In the genomic region with DNA sequence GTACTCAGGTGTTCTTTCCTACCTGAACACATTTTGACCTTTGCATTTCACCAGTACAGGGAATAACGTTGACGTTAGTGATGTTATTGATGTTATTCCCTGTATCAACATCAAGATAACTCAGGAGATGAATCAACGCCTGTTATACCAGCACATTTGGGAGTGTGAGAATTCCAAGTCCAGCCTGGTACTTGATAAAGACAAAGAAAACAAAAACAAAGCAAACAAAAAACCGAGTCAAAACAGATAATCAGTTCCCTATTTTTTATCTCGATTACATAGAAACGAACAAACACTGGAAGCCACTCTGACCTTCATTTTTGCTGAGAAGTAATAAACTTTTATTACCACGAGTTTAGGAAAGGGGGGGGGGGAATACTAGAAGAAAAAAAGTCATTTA, we compare ENCODE assay signal across 8 mouse cellular contexts. TPM values are rescaled to one million over a fixed set of nuclear protein-coding genes. Genes with fewer than 3 reads are reported as not detected.
DNase-seq lines count a peak whose midpoint lies in the region; ATAC-seq and TF ChIP-seq lines count a peak whose summit lies in the region.

No protein-coding gene starts in this region.

- H3K4me3 ChIP-seq in heart, embryonic 13.5 days: peak overlapping the region; percentile 80
- H3K4me3 ChIP-seq in ES-E14 (ENCODE audit: insufficient read depth in 1 of 2, low read depth in 1 of 2, low read length in 2 of 2, poor library complexity in 1 of 2, severe bottlenecking in 1 of 2): peak overlapping the region; percentile 66 to 80
- peak overlapping the region; percentile 43 for H3K4me3 ChIP-seq in macrophage (ENCODE audit: inconsistent target)

- H3K27ac ChIP-seq in heart, embryonic 13.5 days (replicated peaks): peak overlapping the region; percentile 91; the same call in 1 of the 2 replicates
- H3K27ac ChIP-seq in ES-E14 (ENCODE audit: insufficient read depth, low read depth, low read length, poor library complexity, severe bottlenecking) (peak overlapping the region; percentile 98; the same call in 1 of the 2 replicates), macrophage (no peak overlapping the region)

- no peaks in the 10 kb centered on the region for H3K27me3 ChIP-seq in heart, embryonic 13.5 days (replicated peaks)

- in situ Hi-C loops in ES-E14 (cut with MboI; ENCODE audit: low sequenced_read_pairs in 2 of 2, unreplicated experiment in 2 of 2): no loop called here

- H3K36me3 ChIP-seq in heart, embryonic 13.5 days: peaks cover 5% of the 10 kb centered on the region
- H3K36me3 ChIP-seq in ES-E14 (ENCODE audit: control insufficient read depth, insufficient read depth, low read length, poor library complexity, severe bottlenecking): no peaks in the 10 kb centered on the region; the same call in 1 of the 2 replicates
- H3K36me3 ChIP-seq in macrophage (ENCODE audit: inconsistent target): no peaks in the 10 kb centered on the region

- ATAC-seq in heart, embryonic 13.5 days (ENCODE audit: extremely low read depth, insufficient number of reproducible peaks, low FRiP score, low TSS enrichment): no peak

- peak overlapping the region; percentile 84 for H3K4me2 ChIP-seq in heart, embryonic 13.5 days

- no peaks in the 10 kb centered on the region; the same call in 1 of the 2 replicates for H3K79me2 ChIP-seq in macrophage (ENCODE audit: inconsistent target)

- 40% methylated on average over 7 of the region's 7 CpGs for WGBS in heart, embryonic 13.5 days
- WGBS in macrophage (ENCODE audit: missing documents): 38% methylated on average over 7 of the region's 7 CpGs

- peak overlapping the region; percentile 95 for H3K9ac ChIP-seq in heart, embryonic 13.5 days
- peak overlapping the region; percentile 86; the same call in 1 of the 2 replicates for H3K9ac ChIP-seq in ES-E14 (ENCODE audit: insufficient read depth, low read depth, low read length, poor library complexity, severe bottlenecking)

- H3K9me3 ChIP-seq in heart, embryonic 13.5 days: no peaks in the 10 kb centered on the region
- H3K9me3 ChIP-seq in ES-E14 (ENCODE audit: control insufficient read depth, insufficient read depth, low read depth, low read length): no peaks in the 10 kb centered on the region

- no peak for DNase-seq in heart, adult 11 months
- no peak for DNase-seq in ES-E14 (ENCODE audit: low read depth, low spot score)
- peak; percentile 4 for DNase-seq in forelimb bud, embryonic 11.5 days (ENCODE audit: low read depth, low spot score)
- DNase-seq in adrenal gland, postnatal 36 days: no peak
- no peak for DNase-seq in cerebellum, postnatal 25 days
- DNase-seq in kidney, postnatal 10 days: no peak

- H3K4me1 ChIP-seq in heart, embryonic 13.5 days: peaks cover 6% of the 10 kb centered on the region
- H3K4me1 ChIP-seq in ES-E14 (ENCODE audit: control insufficient read depth in 2 of 2, insufficient read depth in 2 of 2, low read length in 2 of 2, poor library complexity in 1 of 2): peaks cover 5 to 8% of the 10 kb centered on the region in 2 experiments

TF ChIP-seq in ES-E14, 5 proteins besides CTCF, POLR2A, EP300 and RAD21:
- TF ChIP-seq ZNF384 (IDR thresholded peaks at IDR 0.05; ENCODE audit: low read depth, low read length) (no peak), MAFK (IDR thresholded peaks at IDR 0.05; ENCODE audit: insufficient read depth, low read depth, low read length) (no peak)

RNA-seq across cellular contexts. Expression of gene Ubxn2a, which starts 1.0 kb away (rescaled TPM):
- polyA plus RNA-seq in heart, embryonic 13.5 days (2015; fragmentation: Nextera tagmentation; extraction: Ambion mirVana): 25.8 and 30.2 TPM in 2 replicates
- total RNA-seq in ES-E14 (2012; rRNA removed): 67.8 and 93.7 TPM in 2 replicates
- total RNA-seq in macrophage (2018; cell fraction: chromatin; rRNA removed): 10 to 100 TPM; 10.4 to 26.5 (median 15.4) TPM
- 10 to 100 TPM; 14.9 to 32.9 (median 21.5) TPM for total RNA-seq in macrophage (2018; cell fraction: cytosol; rRNA removed)
- 10 to 100 TPM in 24 of 26 experiments, 1 to 10 TPM in 2; 9.3 to 29.4 (median 17.7) TPM for total RNA-seq in macrophage (2018; cell fraction: nucleus; rRNA removed)
- polyA plus RNA-seq in macrophage (2018): 13.7 to 25.7 TPM (median 17.9 TPM) in 3 replicates
- total RNA-seq in adrenal gland, postnatal 36 days (2021): 10 to 100 TPM; 41.3 to 43.3 TPM

RNA-seq across cellular contexts. Expression of gene Atad2b, which starts 10.7 kb away (rescaled TPM):
- polyA plus RNA-seq in heart, embryonic 13.5 days (2015; fragmentation: Nextera tagmentation; extraction: Ambion mirVana): 6.1 and 6.4 TPM in 2 replicates
- total RNA-seq in ES-E14 (2012; rRNA removed): 16.8 and 22.4 TPM in 2 replicates
- 100 to 1,000 TPM in 24 of 26 experiments, 10 to 100 TPM in 2; 78.9 to 277 (median 206) TPM for total RNA-seq in macrophage (2018; cell fraction: chromatin; rRNA removed)
- 10 to 100 TPM in 25 of 26 experiments, 1 to 10 TPM in 1; 9.3 to 27.8 (median 21.5) TPM for total RNA-seq in macrophage (2018; cell fraction: cytosol; rRNA removed)
- 100 to 1,000 TPM in 13 of 26 experiments, 10 to 100 TPM in 13; 51.0 to 172 (median 100) TPM for total RNA-seq in macrophage (2018; cell fraction: nucleus; rRNA removed)
- polyA plus RNA-seq in macrophage (2018): 8.1 to 11.5 TPM (median 10.4 TPM) in 3 replicates
- total RNA-seq in adrenal gland, postnatal 36 days (2021): 10 to 100 TPM; 26.4 to 30.6 TPM

RNA-seq across cellular contexts. Expression of gene Mfsd2b, which starts 32.3 kb away (rescaled TPM):
- polyA plus RNA-seq in heart, embryonic 13.5 days (2015; fragmentation: Nextera tagmentation; extraction: Ambion mirVana): 3.3 and 4.4 TPM in 2 replicates
- total RNA-seq in ES-E14 (2012; rRNA removed): 2.4 and 3.2 TPM in 2 replicates
- 1 to 10 TPM; 1.6 to 5.2 (median 2.8) TPM for total RNA-seq in macrophage (2018; cell fraction: chromatin; rRNA removed)
- total RNA-seq in macrophage (2018; cell fraction: cytosol; rRNA removed): under 1 TPM in 24 of 26 experiments, not detected in 2; 0.06 to 0.29 (median 0.14) TPM
- 1 to 10 TPM in 20 of 26 experiments, under 1 TPM in 6; 0.35 to 3.6 (median 1.3) TPM for total RNA-seq in macrophage (2018; cell fraction: nucleus; rRNA removed)
- 0.16 to 0.47 TPM (median 0.25 TPM) in 3 replicates for polyA plus RNA-seq in macrophage (2018)
- under 1 TPM; 0.30 to 0.60 TPM for total RNA-seq in adrenal gland, postnatal 36 days (2021)
